Mouse (Mus musculus) brain, embryonic 14.5 days (tissue): ENCODE measurements at regions not wholly inside any gene's neighbourhood (a gene's known extent, or its start where the extent isn't known, plus 50 kb on each side); places are given as distances from the start of the nearest gene placed in this dataset.

Experiments used
- CTCF ChIP-seq: fragments of 200-500 bp; IDR thresholded peaks from 2 replicates; pipeline ENCODE4 v1.5.1; 2012; ENCODE audit warnings: inconsistent platforms, mild to moderate bottlenecking, moderate library complexity, borderline replicate concordance; ENCODE audit not compliant: insufficient read depth, insufficient read length; ENCODE audit errors: extremely low read depth
- POLR2A ChIP-seq: fragments of 200-500 bp; IDR thresholded peaks from 2 replicates; pipeline ENCODE4 v1.6.1; 2012; ENCODE audit warnings: mild to moderate bottlenecking, inconsistent platforms, borderline replicate concordance; ENCODE audit not compliant: poor library complexity, insufficient read depth, insufficient read length, severe bottlenecking; ENCODE audit errors: extremely low read depth

DNA sequence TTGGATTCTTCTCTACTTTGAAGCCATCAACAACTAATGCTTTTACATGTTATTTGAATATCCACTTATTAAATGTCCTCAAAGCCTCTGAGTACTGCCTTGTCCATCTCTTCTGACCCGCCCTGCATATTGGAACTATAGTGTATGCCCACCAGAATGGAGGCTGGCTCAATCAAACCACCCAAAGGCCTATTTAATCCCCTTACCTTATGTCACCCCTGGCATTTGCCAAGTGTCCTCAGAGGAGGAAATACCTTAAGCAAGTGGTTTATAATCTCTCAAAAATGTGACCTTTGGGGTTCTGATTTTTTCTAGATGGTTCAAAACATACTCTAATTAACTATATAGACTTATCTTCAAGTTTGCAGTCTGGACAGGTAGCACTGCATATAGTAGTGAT lies 542.3 kb downstream of the Etv1 start:
- no peak for TF ChIP-seq POLR2A
- no peak for TF ChIP-seq CTCF
